Mouse (Mus musculus) monocyte, adult 59 days (primary cell): ENCODE measurements around the gene Nusap1. TPM values are rescaled to one million over a fixed set of nuclear protein-coding genes. Genes with fewer than 3 reads are reported as not detected.

Experiments used
- total RNA-seq, 2 experiments: library from RNA; stranded (reverse); gene quantifications; one replicate each; pipeline ENCODE4 v1.2.4; 2023

The Nusap1 gene
- 1 to 10 TPM in 1 of 2 experiments, under 1 TPM in 1; 0.73 to 1.0 TPM for total RNA-seq

GRCm38 (mm10) chr2:119618199-119618982, at the start of gene Nusap1, which contains the start of gene Oip5:
TSS of gene Nusap1 (plus strand) at chr2:119618298.
TSS of gene Oip5 (minus strand) at chr2:119618469.

GRCm38 (mm10) chr2:119662220-119663182, 44.4 kb downstream of the Nusap1 start, which contains the start of gene Ndufaf1:
TSS of gene Ndufaf1 (minus strand) at chr2:119662827.

GRCm38 (mm10) chr2:119674525-119675214, 56.6 kb downstream of the Nusap1 start, which contains the start of gene Rtf1:
TSS of gene Rtf1 (plus strand) at chr2:119675068.

Other genes starting within 250 kb of the Nusap1 start
- gene Ino80, start 140.6 kb upstream of the Nusap1 start, total RNA-seq: 10 to 100 TPM; 38.1 to 39.4 TPM
- gene Exd1, start 70.7 kb upstream of the Nusap1 start, total RNA-seq: under 1 TPM; 0.60 to 0.70 TPM
- 100 to 1,000 TPM; 129 to 143 TPM for gene Chp1, start 70.6 kb upstream of the Nusap1 start, total RNA-seq
- not detected for gene Oip5, start 171 bp downstream of the Nusap1 start, total RNA-seq
- 1 to 10 TPM; 8.8 to 9.1 TPM for gene Ndufaf1, start 44.5 kb downstream of the Nusap1 start, total RNA-seq
- gene Rtf1, start 56.8 kb downstream of the Nusap1 start, total RNA-seq: 10 to 100 TPM; 32.0 to 37.7 TPM
- under 1 TPM in 1 of 2 experiments, not detected in 1; 0.39 TPM for gene Itpka, start 124.0 kb downstream of the Nusap1 start, total RNA-seq
- not detected for gene Ltk, start 142.1 kb downstream of the Nusap1 start, total RNA-seq
- gene Rpap1, start 169.2 kb downstream of the Nusap1 start, total RNA-seq: 10 to 100 TPM; 12.9 to 15.2 TPM
- not detected for gene Tyro3, start 179.4 kb downstream of the Nusap1 start, total RNA-seq